Mouse (Mus musculus): Measurements from ENCODE around the gene Adam25. TPM values are rescaled to one million over a fixed set of nuclear protein-coding genes. Genes with fewer than 3 reads are reported as not detected.
"Not testable (repeated sequence)": the region's sequence is repeated elsewhere in the genome, so short reads cannot be mapped to it uniquely, and the experiment has no call there.

The Adam25 gene
- not detected in 2 replicates for polyA plus RNA-seq (2014; fragmentation: Nextera tagmentation; extraction: Ambion mirVana)

- H3K9me3 ChIP-seq (ENCODE audit: control insufficient read depth, low read length); H3K27me3 ChIP-seq (ENCODE audit: control insufficient read depth, insufficient read depth, low read length); H3K4me1 ChIP-seq (ENCODE audit: control insufficient read depth, insufficient read depth, low read length); H3K36me3 ChIP-seq (ENCODE audit: control insufficient read depth, insufficient read depth, low read length); H3K4me3 ChIP-seq (ENCODE audit: low read length); H3K9ac ChIP-seq (ENCODE audit: low read depth, low read length); ATAC-seq (ENCODE audit: low FRiP score, low TSS enrichment); H3K4me2 ChIP-seq (replicated peaks; ENCODE audit: low read depth, low read length); H3K27ac ChIP-seq (ENCODE audit: low read depth, low read length): not testable (repeated sequence)
- 66% methylated on average over 1 of the region's 1 CpGs for WGBS
These were observed at the start of gene Adam25 for GRCm38 (mm10) chr8:40751908-40752307. TSS of gene Adam25 (plus strand) at chr8:40752208.

GRCm38 (mm10) chr8:40715406-40715805, 36.6 kb upstream of the Adam25 start:
- ATAC-seq (ENCODE audit: low FRiP score, low TSS enrichment); H3K27ac ChIP-seq (ENCODE audit: low read depth, low read length); H3K4me1 ChIP-seq (ENCODE audit: control insufficient read depth, insufficient read depth, low read length); H3K9me3 ChIP-seq (ENCODE audit: control insufficient read depth, low read length); H3K4me2 ChIP-seq (replicated peaks; ENCODE audit: low read depth, low read length); H3K27me3 ChIP-seq (ENCODE audit: control insufficient read depth, insufficient read depth, low read length); H3K4me3 ChIP-seq (ENCODE audit: low read length); H3K9ac ChIP-seq (ENCODE audit: low read depth, low read length); H3K36me3 ChIP-seq (ENCODE audit: control insufficient read depth, insufficient read depth, low read length): not testable (repeated sequence)
- 87% methylated on average over 4 of the region's 4 CpGs for WGBS

- H3K27me3 ChIP-seq (ENCODE audit: control insufficient read depth, insufficient read depth, low read length): no peaks in the 10 kb centered on the region
- no peaks in the 10 kb centered on the region for H3K4me1 ChIP-seq (ENCODE audit: control insufficient read depth, insufficient read depth, low read length)
- H3K27ac ChIP-seq (ENCODE audit: low read depth, low read length): no peak overlapping the region
- H3K36me3 ChIP-seq (ENCODE audit: control insufficient read depth, insufficient read depth, low read length): no peaks in the 10 kb centered on the region
- H3K9me3 ChIP-seq (ENCODE audit: control insufficient read depth, low read length): 0 out of 2 replicates have a peak, but pooled peaks cover 2% of the 10 kb centered on the region
- 80% methylated on average over 7 of the region's 7 CpGs for WGBS
- H3K9ac ChIP-seq (ENCODE audit: low read depth, low read length): no peak overlapping the region
- no peak overlapping the region for H3K4me3 ChIP-seq (ENCODE audit: low read length)
- ATAC-seq (ENCODE audit: low FRiP score, low TSS enrichment): no peak
- no peak overlapping the region for H3K4me2 ChIP-seq (replicated peaks; ENCODE audit: low read depth, low read length)
These were observed 36.0 kb upstream of the Adam25 start for GRCm38 (mm10) chr8:40715986-40716385.

- Histone ChIP-seq H3K4me2 (replicated peaks; ENCODE audit: low read depth, low read length) (no peak overlapping the region), H3K4me1 (ENCODE audit: control insufficient read depth, insufficient read depth, low read length) (no peaks in the 10 kb centered on the region), H3K27me3 (ENCODE audit: control insufficient read depth, insufficient read depth, low read length) (no peaks in the 10 kb centered on the region), H3K27ac (ENCODE audit: low read depth, low read length) (no peak overlapping the region), H3K36me3 (ENCODE audit: control insufficient read depth, insufficient read depth, low read length) (no peaks in the 10 kb centered on the region), H3K9ac (ENCODE audit: low read depth, low read length) (no peak overlapping the region), H3K9me3 (ENCODE audit: control insufficient read depth, low read length) (no peaks in the 10 kb centered on the region), H3K4me3 (ENCODE audit: low read length) (no peak overlapping the region)
- no peak for ATAC-seq (ENCODE audit: low FRiP score, low TSS enrichment)
These were observed 31.3 kb downstream of the Adam25 start for GRCm38 (mm10) chr8:40783320-40783719.

GRCm38 (mm10) chr8:40792973-40793372, 41.0 kb downstream of the Adam25 start, which contains the start of gene Adam20:
TSS of gene Adam20 (plus strand) at chr8:40793273.
- not testable (repeated sequence) for H3K4me1 ChIP-seq (ENCODE audit: control insufficient read depth, insufficient read depth, low read length); H3K9me3 ChIP-seq (ENCODE audit: control insufficient read depth, low read length); ATAC-seq (ENCODE audit: low FRiP score, low TSS enrichment); H3K4me3 ChIP-seq (ENCODE audit: low read length); H3K4me2 ChIP-seq (replicated peaks; ENCODE audit: low read depth, low read length); H3K9ac ChIP-seq (ENCODE audit: low read depth, low read length); H3K27me3 ChIP-seq (ENCODE audit: control insufficient read depth, insufficient read depth, low read length); H3K27ac ChIP-seq (ENCODE audit: low read depth, low read length); H3K36me3 ChIP-seq (ENCODE audit: control insufficient read depth, insufficient read depth, low read length)
- 81% methylated on average over 1 of the region's 1 CpGs for WGBS

GRCm38 (mm10) chr8:40803379-40804079, 51.5 kb downstream of the Adam25 start:
- no peaks in the 10 kb centered on the region for H3K36me3 ChIP-seq (ENCODE audit: control insufficient read depth, insufficient read depth, low read length)
- H3K4me1 ChIP-seq (ENCODE audit: control insufficient read depth, insufficient read depth, low read length): no peaks in the 10 kb centered on the region
- ATAC-seq (ENCODE audit: low FRiP score, low TSS enrichment): no peak
- H3K4me2 ChIP-seq (replicated peaks; ENCODE audit: low read depth, low read length): no peak overlapping the region
- H3K9me3 ChIP-seq (ENCODE audit: control insufficient read depth, low read length): no peaks in the 10 kb centered on the region
- H3K4me3 ChIP-seq (ENCODE audit: low read length): no peak overlapping the region
- no peaks in the 10 kb centered on the region for H3K27me3 ChIP-seq (ENCODE audit: control insufficient read depth, insufficient read depth, low read length)
- no peak overlapping the region for H3K9ac ChIP-seq (ENCODE audit: low read depth, low read length)
- H3K27ac ChIP-seq (ENCODE audit: low read depth, low read length): no peak overlapping the region
- 85% methylated on average over 2 of the region's 2 CpGs for WGBS

Other genes starting within 250 kb of the Adam25 start
- not detected in 2 replicates for gene Adam24, start 77.1 kb upstream of the Adam25 start, polyA plus RNA-seq (2014; fragmentation: Nextera tagmentation; extraction: Ambion mirVana)
- gene Adam20, start 41.1 kb downstream of the Adam25 start, polyA plus RNA-seq (2014; fragmentation: Nextera tagmentation; extraction: Ambion mirVana): not detected in 2 replicates
- not detected in 2 replicates for gene Adam39, start 70.8 kb downstream of the Adam25 start, polyA plus RNA-seq (2014; fragmentation: Nextera tagmentation; extraction: Ambion mirVana)